Mouse (Mus musculus): Measurements from ENCODE around the gene Dab1.

DNA sequence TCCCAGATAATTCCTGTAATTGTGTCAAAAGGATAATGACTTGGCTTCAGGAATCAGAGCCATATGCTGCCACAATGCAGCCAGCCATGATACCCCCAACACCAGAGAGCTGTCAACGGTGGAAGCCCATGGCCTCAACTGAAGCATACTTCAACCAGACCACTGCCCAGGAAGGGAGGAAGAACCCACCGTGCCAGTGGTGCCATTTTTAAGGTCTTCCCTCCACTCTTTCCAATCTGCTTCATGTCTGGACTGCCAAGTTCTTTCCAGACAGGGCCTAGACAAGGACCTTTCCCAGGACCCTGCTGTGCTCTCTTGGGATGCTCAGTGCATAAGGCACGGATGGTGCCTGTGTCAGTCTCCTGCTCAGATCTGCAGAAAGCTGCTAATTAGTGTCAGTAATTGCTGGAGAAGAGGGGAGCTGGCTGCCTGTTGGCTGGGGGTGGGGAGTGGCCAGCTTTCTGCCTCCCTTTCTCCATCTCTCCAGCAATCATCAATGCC is 303.3 kb downstream of the Dab1 start:
- TF ChIP-seq POLR2A (IDR thresholded peaks at IDR 0.05; ENCODE audit: low read depth, low read length) (no peak), CTCF (IDR thresholded peaks at IDR 0.05; ENCODE audit: extremely low read depth, insufficient read depth, insufficient read length, insufficient replicate concordance) (no peak)

Measured in spleen, adult 2 months (tissue).